Mouse (Mus musculus): Measurements from ENCODE around the gene Ush1c. TPM values are rescaled to one million over a fixed set of nuclear protein-coding genes. Genes with fewer than 3 reads are reported as not detected.

The Ush1c gene
- 2.0 and 3.0 TPM in 2 replicates for polyA plus RNA-seq (2016; fragmentation: Nextera tagmentation; extraction: Ambion mirVana)

GRCm38 (mm10) chr7:46238346-46238745 is at the start of gene Ush1c:
Gene Ush1c, minus strand, starts transcription at chr7:46238503.
- H3K36me3 ChIP-seq = no peaks in the 10 kb centered on the region
- H3K9me3 ChIP-seq = no peaks in the 10 kb centered on the region
- peak within 1 kb of the TSS; percentile 18 for H3K4me3 ChIP-seq
- 11% methylated on average over 10 of the region's 10 CpGs for WGBS
- no peak for DNase-seq (ENCODE audit: low spot score)
- peaks cover 27% of the 10 kb centered on the region for H3K4me1 ChIP-seq
- H3K27me3 ChIP-seq (ENCODE audit: insufficient read depth, poor library complexity, severe bottlenecking) = peaks cover 31% of the 10 kb centered on the region
- H3K27ac ChIP-seq = peak within 1 kb of the TSS; percentile 65

- 19% methylated on average over 8 of the region's 8 CpGs for WGBS
- Histone ChIP-seq H3K9me3 (no peaks in the 10 kb centered on the region), H3K36me3 (no peaks in the 10 kb centered on the region), H3K27me3 (ENCODE audit: insufficient read depth, poor library complexity, severe bottlenecking) (peaks cover 98% of the 10 kb centered on the region), H3K27ac (no peak overlapping the region), H3K4me3 (no peak overlapping the region), H3K4me1 (peaks cover 13% of the 10 kb centered on the region; the same call in 1 of the 2 replicates)
- DNase-seq (ENCODE audit: low spot score) = no peak
Observed at GRCm38 (mm10) chr7:46287051-46287450, 48.7 kb upstream of the Ush1c start.

- 82% methylated on average over 4 of the region's 4 CpGs for WGBS
- no peak overlapping the region for H3K27ac ChIP-seq
- no peaks in the 10 kb centered on the region for H3K36me3 ChIP-seq
- peaks cover 13% of the 10 kb centered on the region; the same call in 1 of the 2 replicates for H3K4me1 ChIP-seq
- no peaks in the 10 kb centered on the region for H3K9me3 ChIP-seq
- no peak for DNase-seq (ENCODE audit: low spot score)
- peaks cover 100% of the 10 kb centered on the region for H3K27me3 ChIP-seq (ENCODE audit: insufficient read depth, poor library complexity, severe bottlenecking)
- no peak overlapping the region for H3K4me3 ChIP-seq
Observed at GRCm38 (mm10) chr7:46286391-46286790, 48.1 kb upstream of the Ush1c start.

GRCm38 (mm10) chr7:46285161-46285839 is 47.0 kb upstream of the Ush1c start:
- Histone ChIP-seq H3K27me3 (ENCODE audit: insufficient read depth, poor library complexity, severe bottlenecking) (peaks cover 100% of the 10 kb centered on the region), H3K9me3 (no peaks in the 10 kb centered on the region), H3K27ac (no peak overlapping the region), H3K4me3 (no peak overlapping the region), H3K36me3 (no peaks in the 10 kb centered on the region), H3K4me1 (peaks cover 13% of the 10 kb centered on the region; the same call in 1 of the 2 replicates)
- DNase-seq (ENCODE audit: low spot score) = no peak
- 84% methylated on average over 12 of the region's 12 CpGs for WGBS

- H3K9me3 ChIP-seq = no peaks in the 10 kb centered on the region
- 68% methylated on average over 10 of the region's 10 CpGs for WGBS
- H3K36me3 ChIP-seq = no peaks in the 10 kb centered on the region
- H3K4me3 ChIP-seq = no peak overlapping the region
- H3K27me3 ChIP-seq (ENCODE audit: insufficient read depth, poor library complexity, severe bottlenecking) = peaks cover 94% of the 10 kb centered on the region
- no peak overlapping the region for H3K27ac ChIP-seq
- no peak for DNase-seq (ENCODE audit: low spot score)
- peaks cover 13% of the 10 kb centered on the region; the same call in 1 of the 2 replicates for H3K4me1 ChIP-seq
Observed at GRCm38 (mm10) chr7:46283681-46284080, 45.4 kb upstream of the Ush1c start.

- WGBS = 56% methylated on average over 7 of the region's 7 CpGs
- no peaks in the 10 kb centered on the region for H3K9me3 ChIP-seq
- H3K27ac ChIP-seq = no peak overlapping the region
- peaks cover 13% of the 10 kb centered on the region; the same call in 1 of the 2 replicates for H3K4me1 ChIP-seq
- H3K36me3 ChIP-seq = no peaks in the 10 kb centered on the region
- no peak for DNase-seq (ENCODE audit: low spot score)
- H3K27me3 ChIP-seq (ENCODE audit: insufficient read depth, poor library complexity, severe bottlenecking) = peaks cover 92% of the 10 kb centered on the region
- no peak overlapping the region for H3K4me3 ChIP-seq
Observed at GRCm38 (mm10) chr7:46282276-46282675, 44.0 kb upstream of the Ush1c start.

- DNase-seq (ENCODE audit: low spot score) = no peak
- Histone ChIP-seq H3K36me3 (no peaks in the 10 kb centered on the region), H3K27me3 (ENCODE audit: insufficient read depth, poor library complexity, severe bottlenecking) (peaks cover 89% of the 10 kb centered on the region)
Observed at GRCm38 (mm10) chr7:46280896-46281295, 42.6 kb upstream of the Ush1c start.

GRCm38 (mm10) chr7:46279946-46280345 is 41.6 kb upstream of the Ush1c start:
- peaks cover 80% of the 10 kb centered on the region for H3K27me3 ChIP-seq (ENCODE audit: insufficient read depth, poor library complexity, severe bottlenecking)
- H3K27ac ChIP-seq = no peak overlapping the region
- no peak for DNase-seq (ENCODE audit: low spot score)
- no peak overlapping the region for H3K4me3 ChIP-seq
- H3K4me1 ChIP-seq = peaks cover 13% of the 10 kb centered on the region; the same call in 1 of the 2 replicates
- H3K9me3 ChIP-seq = no peaks in the 10 kb centered on the region
- no peaks in the 10 kb centered on the region for H3K36me3 ChIP-seq
- WGBS = 17% methylated on average over 6 of the region's 6 CpGs

More at GRCm38 (mm10) chr7:46280896-46281295, 42.6 kb upstream of the Ush1c start:
- Histone ChIP-seq H3K27ac (no peak overlapping the region), H3K4me3 (no peak overlapping the region), H3K4me1 (peaks cover 13% of the 10 kb centered on the region; the same call in 1 of the 2 replicates), H3K9me3 (no peaks in the 10 kb centered on the region)

- H3K9me3 ChIP-seq = no peaks in the 10 kb centered on the region
- no peak for DNase-seq (ENCODE audit: low spot score)
- no peak overlapping the region for H3K4me3 ChIP-seq
- no peaks in the 10 kb centered on the region for H3K4me1 ChIP-seq
- peaks cover 53% of the 10 kb centered on the region for H3K27me3 ChIP-seq (ENCODE audit: insufficient read depth, poor library complexity, severe bottlenecking)
- no peaks in the 10 kb centered on the region for H3K36me3 ChIP-seq
- no peak overlapping the region for H3K27ac ChIP-seq
- 60% methylated on average over 5 of the region's 5 CpGs for WGBS
Observed at GRCm38 (mm10) chr7:46276156-46276555, 37.9 kb upstream of the Ush1c start.

- 69% methylated on average over 4 of the region's 4 CpGs for WGBS
- Histone ChIP-seq H3K27ac (no peak overlapping the region), H3K9me3 (no peaks in the 10 kb centered on the region), H3K4me1 (peaks cover 24% of the 10 kb centered on the region), H3K4me3 (no peak overlapping the region), H3K27me3 (ENCODE audit: insufficient read depth, poor library complexity, severe bottlenecking) (peaks cover 41% of the 10 kb centered on the region), H3K36me3 (no peaks in the 10 kb centered on the region)
- DNase-seq (ENCODE audit: low spot score) = no peak
Observed at GRCm38 (mm10) chr7:46251841-46252240, 13.5 kb upstream of the Ush1c start.

- Histone ChIP-seq H3K27ac (no peak overlapping the region), H3K4me1 (peaks cover 5% of the 10 kb centered on the region), H3K27me3 (ENCODE audit: insufficient read depth, poor library complexity, severe bottlenecking) (peaks cover 37% of the 10 kb centered on the region), H3K4me3 (no peak overlapping the region), H3K9me3 (no peaks in the 10 kb centered on the region), H3K36me3 (no peaks in the 10 kb centered on the region)
- DNase-seq (ENCODE audit: low spot score) = no peak
- WGBS = 88% methylated on average over 3 of the region's 3 CpGs
Observed at GRCm38 (mm10) chr7:46247606-46248005, 9.3 kb upstream of the Ush1c start.

- Histone ChIP-seq H3K9me3 (no peaks in the 10 kb centered on the region), H3K4me1 (peaks cover 5% of the 10 kb centered on the region), H3K4me3 (no peak overlapping the region), H3K36me3 (no peaks in the 10 kb centered on the region), H3K27me3 (ENCODE audit: insufficient read depth, poor library complexity, severe bottlenecking) (peaks cover 37% of the 10 kb centered on the region), H3K27ac (no peak overlapping the region)
- DNase-seq (ENCODE audit: low spot score) = no peak
Observed at GRCm38 (mm10) chr7:46246876-46247275, 8.6 kb upstream of the Ush1c start.

GRCm38 (mm10) chr7:46240696-46241095 is 2.4 kb upstream of the Ush1c start, which contains the start of gene Otog:
Gene Otog, plus strand, starts transcription at chr7:46240987.
- no peaks in the 10 kb centered on the region for H3K36me3 ChIP-seq
- H3K4me3 ChIP-seq = no peak within 1 kb of the TSS
- no peak within 1 kb of the TSS for H3K27ac ChIP-seq
- no peaks in the 10 kb centered on the region for H3K9me3 ChIP-seq
- H3K4me1 ChIP-seq = peaks cover 27% of the 10 kb centered on the region
- H3K27me3 ChIP-seq (ENCODE audit: insufficient read depth, poor library complexity, severe bottlenecking) = peaks cover 33% of the 10 kb centered on the region
- no peak for DNase-seq (ENCODE audit: low spot score)
- WGBS = 21% methylated on average over 2 of the region's 2 CpGs

Measured in heart, embryonic 10.5 days (tissue).